Mouse (Mus musculus): ENCODE measurements around the gene Ppp1r1c. TPM values are rescaled to one million over a fixed set of nuclear protein-coding genes. Genes with fewer than 3 reads are reported as not detected.
A peak's percentile ranks its signal among the peaks of the same experiment; 100 is the strongest.
"Not testable (repeated sequence)": the region's sequence is repeated elsewhere in the genome, so short reads cannot be mapped to it uniquely, and the experiment has no call there.

The Ppp1r1c gene
- polyA plus RNA-seq, 1 experiment from 2014 or later: 0.25 TPM

DNA sequence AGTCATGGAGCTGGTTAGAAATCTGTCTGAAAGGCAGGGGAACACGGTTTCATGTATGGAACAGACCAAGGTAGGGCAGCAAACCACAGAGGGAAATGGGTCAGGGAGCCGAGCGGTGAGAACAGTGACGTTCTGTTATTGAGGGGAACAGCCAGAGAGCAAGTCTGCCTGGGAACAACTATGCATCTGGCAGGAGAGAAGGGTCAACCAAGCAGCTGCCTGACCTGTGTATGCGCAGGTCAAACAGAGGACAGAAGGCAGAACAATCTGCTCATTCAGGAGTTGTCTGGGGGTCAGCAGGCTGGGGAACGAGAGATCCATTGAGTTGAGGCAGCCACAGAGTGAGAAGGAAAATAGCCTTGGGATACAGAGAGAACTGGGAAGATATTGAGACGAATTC is 91.0 kb downstream of the Ppp1r1c start:
- H3K9me3 ChIP-seq (ENCODE audit: control insufficient read depth, low read length): no peaks in the 10 kb centered on the region
- H3K4me1 ChIP-seq (replicated peaks; ENCODE audit: control insufficient read depth, insufficient read depth, low read length): no peaks in the 10 kb centered on the region
- H3K27ac ChIP-seq (ENCODE audit: low read length): no peak overlapping the region
- WGBS: 35% methylated on average over 7 of the region's 7 CpGs
- no peak overlapping the region for H3K4me2 ChIP-seq (ENCODE audit: low read depth, low read length)
- H3K36me3 ChIP-seq (ENCODE audit: control insufficient read depth, insufficient read depth, low read length): no peaks in the 10 kb centered on the region
- no peaks in the 10 kb centered on the region for H3K27me3 ChIP-seq (ENCODE audit: control insufficient read depth, insufficient read depth, low read depth, low read length)
- H3K9ac ChIP-seq (ENCODE audit: low read length): no peak overlapping the region
- no peak overlapping the region for H3K4me3 ChIP-seq (ENCODE audit: low read length)
- ATAC-seq (ENCODE audit: low read depth): no peak

DNA sequence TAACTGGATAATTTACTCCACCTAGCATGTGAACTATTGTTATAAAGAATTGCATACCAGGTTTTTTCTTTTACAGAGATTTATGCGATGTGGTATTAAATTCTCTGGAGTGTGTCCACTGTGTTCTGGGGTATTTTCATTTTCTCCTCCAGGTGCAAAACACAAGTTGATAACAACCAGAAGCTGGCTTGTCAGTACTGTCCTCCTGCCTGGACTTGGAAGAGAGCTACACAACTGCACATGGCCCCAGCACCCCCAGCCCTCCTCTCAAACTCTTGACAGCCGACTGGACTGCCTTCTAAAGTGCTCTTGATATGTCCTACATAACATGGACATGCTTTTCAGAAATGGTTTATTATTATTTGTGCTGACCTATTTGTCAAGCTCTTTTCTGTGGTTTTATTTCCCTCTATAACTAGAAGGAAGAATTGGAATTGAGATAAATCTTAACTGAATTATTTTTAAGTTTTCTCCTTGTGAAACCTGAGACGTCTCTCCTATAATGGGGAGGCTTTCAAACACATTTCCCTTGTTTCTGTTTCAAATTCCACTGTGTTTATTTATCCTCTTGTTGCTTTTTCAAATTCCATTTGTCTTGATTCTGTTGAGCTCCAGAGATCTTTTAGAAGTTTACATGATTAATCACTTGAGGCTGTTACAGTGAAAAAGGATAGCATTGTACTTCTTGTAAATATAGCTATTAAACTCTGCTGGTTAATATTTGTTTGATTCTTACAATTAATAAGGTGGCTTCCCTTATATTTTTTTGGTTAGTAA is 108.3 kb downstream of the Ppp1r1c start:
- Histone ChIP-seq H3K36me3 (ENCODE audit: control insufficient read depth, insufficient read depth, low read length) (no peaks in the 10 kb centered on the region), H3K4me2 (ENCODE audit: low read depth, low read length) (no peak overlapping the region), H3K4me3 (ENCODE audit: low read length) (no peak overlapping the region), H3K9ac (ENCODE audit: low read length) (no peak overlapping the region), H3K27me3 (ENCODE audit: control insufficient read depth, insufficient read depth, low read depth, low read length) (no peaks in the 10 kb centered on the region), H3K4me1 (replicated peaks; ENCODE audit: control insufficient read depth, insufficient read depth, low read length) (no peaks in the 10 kb centered on the region), H3K27ac (ENCODE audit: low read length) (no peak overlapping the region), H3K9me3 (ENCODE audit: control insufficient read depth, low read length) (no peaks in the 10 kb centered on the region)
- WGBS: 38% methylated on average over 3 of the region's 3 CpGs
- no peak for ATAC-seq (ENCODE audit: low read depth)

DNA sequence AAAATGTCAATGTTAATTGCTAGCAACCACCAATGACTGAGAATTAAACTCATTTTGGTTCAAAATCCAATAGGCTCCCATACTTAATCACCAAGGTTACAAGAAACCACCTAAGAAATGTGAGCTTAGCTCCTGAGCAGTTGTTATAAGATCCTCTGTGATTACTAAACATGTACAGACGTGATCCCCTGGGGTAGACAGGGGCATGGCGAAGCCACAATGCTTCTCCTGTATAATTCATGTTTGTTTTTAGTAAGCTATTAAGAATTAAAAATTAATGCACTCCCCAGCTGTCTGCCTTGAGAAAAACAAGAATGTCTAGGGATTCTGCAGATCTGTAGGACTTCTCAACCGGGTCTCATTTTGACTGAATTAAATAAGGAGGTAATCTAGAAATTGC is 112.0 kb downstream of the Ppp1r1c start:
- ATAC-seq (ENCODE audit: low read depth): no peak
- Histone ChIP-seq H3K36me3 (ENCODE audit: control insufficient read depth, insufficient read depth, low read length) (no peaks in the 10 kb centered on the region), H3K27ac (ENCODE audit: low read length) (no peak overlapping the region), H3K4me1 (replicated peaks; ENCODE audit: control insufficient read depth, insufficient read depth, low read length) (no peaks in the 10 kb centered on the region), H3K27me3 (ENCODE audit: control insufficient read depth, insufficient read depth, low read depth, low read length) (no peaks in the 10 kb centered on the region), H3K9ac (ENCODE audit: low read length) (no peak overlapping the region), H3K4me3 (ENCODE audit: low read length) (no peak overlapping the region), H3K9me3 (ENCODE audit: control insufficient read depth, low read length) (no peaks in the 10 kb centered on the region), H3K4me2 (ENCODE audit: low read depth, low read length) (no peak overlapping the region)
- 82% methylated on average over 3 of the region's 3 CpGs for WGBS

GRCm38 (mm10) chr2:79825853-79826252 is 118.3 kb downstream of the Ppp1r1c start:
- no peak for ATAC-seq (ENCODE audit: low read depth)
- Histone ChIP-seq H3K4me3 (ENCODE audit: low read length) (no peak overlapping the region), H3K9me3 (ENCODE audit: control insufficient read depth, low read length) (no peaks in the 10 kb centered on the region), H3K36me3 (ENCODE audit: control insufficient read depth, insufficient read depth, low read length) (no peaks in the 10 kb centered on the region), H3K9ac (ENCODE audit: low read length) (no peak overlapping the region), H3K4me2 (ENCODE audit: low read depth, low read length) (no peak overlapping the region), H3K27me3 (ENCODE audit: control insufficient read depth, insufficient read depth, low read depth, low read length) (no peaks in the 10 kb centered on the region), H3K27ac (ENCODE audit: low read length) (no peak overlapping the region), H3K4me1 (replicated peaks; ENCODE audit: control insufficient read depth, insufficient read depth, low read length) (no peaks in the 10 kb centered on the region)
- 55% methylated on average over 4 of the region's 4 CpGs for WGBS

- no peak overlapping the region for H3K4me3 ChIP-seq (ENCODE audit: low read length)
- 0 out of 2 replicates have a peak, but pooled peaks cover 3% of the 10 kb centered on the region for H3K4me1 ChIP-seq (replicated peaks; ENCODE audit: control insufficient read depth, insufficient read depth, low read length)
- 41% methylated on average over 6 of the region's 6 CpGs for WGBS
- no peak overlapping the region for H3K27ac ChIP-seq (ENCODE audit: low read length)
- no peaks in the 10 kb centered on the region for H3K27me3 ChIP-seq (ENCODE audit: control insufficient read depth, insufficient read depth, low read depth, low read length)
- H3K9ac ChIP-seq (ENCODE audit: low read length): no peak overlapping the region
- H3K9me3 ChIP-seq (ENCODE audit: control insufficient read depth, low read length): no peaks in the 10 kb centered on the region
- 0 out of 2 replicates have a peak, but pooled peaks have one; percentile 26 for ATAC-seq (ENCODE audit: low read depth)
- no peak overlapping the region for H3K4me2 ChIP-seq (ENCODE audit: low read depth, low read length)
- no peaks in the 10 kb centered on the region for H3K36me3 ChIP-seq (ENCODE audit: control insufficient read depth, insufficient read depth, low read length)
Observed at GRCm38 (mm10) chr2:79839090-79839489, 131.5 kb downstream of the Ppp1r1c start.

GRCm38 (mm10) chr2:79839513-79839912 is 131.9 kb downstream of the Ppp1r1c start:
- Histone ChIP-seq H3K4me3 (ENCODE audit: low read length) (no peak overlapping the region), H3K4me1 (replicated peaks; ENCODE audit: control insufficient read depth, insufficient read depth, low read length) (0 out of 2 replicates have a peak, but pooled peaks cover 3% of the 10 kb centered on the region), H3K27me3 (ENCODE audit: control insufficient read depth, insufficient read depth, low read depth, low read length) (no peaks in the 10 kb centered on the region), H3K27ac (ENCODE audit: low read length) (no peak overlapping the region), H3K9ac (ENCODE audit: low read length) (no peak overlapping the region), H3K9me3 (ENCODE audit: control insufficient read depth, low read length) (no peaks in the 10 kb centered on the region), H3K36me3 (ENCODE audit: control insufficient read depth, insufficient read depth, low read length) (no peaks in the 10 kb centered on the region), H3K4me2 (ENCODE audit: low read depth, low read length) (no peak overlapping the region)
- peak; percentile 62 for ATAC-seq (ENCODE audit: low read depth)
- WGBS: 18% methylated on average over 5 of the region's 5 CpGs

GRCm38 (mm10) chr2:79847396-79847795 is 139.8 kb downstream of the Ppp1r1c start:
- ATAC-seq (ENCODE audit: low read depth): not testable (repeated sequence)
- WGBS: 82% methylated on average over 13 of the region's 13 CpGs

DNA sequence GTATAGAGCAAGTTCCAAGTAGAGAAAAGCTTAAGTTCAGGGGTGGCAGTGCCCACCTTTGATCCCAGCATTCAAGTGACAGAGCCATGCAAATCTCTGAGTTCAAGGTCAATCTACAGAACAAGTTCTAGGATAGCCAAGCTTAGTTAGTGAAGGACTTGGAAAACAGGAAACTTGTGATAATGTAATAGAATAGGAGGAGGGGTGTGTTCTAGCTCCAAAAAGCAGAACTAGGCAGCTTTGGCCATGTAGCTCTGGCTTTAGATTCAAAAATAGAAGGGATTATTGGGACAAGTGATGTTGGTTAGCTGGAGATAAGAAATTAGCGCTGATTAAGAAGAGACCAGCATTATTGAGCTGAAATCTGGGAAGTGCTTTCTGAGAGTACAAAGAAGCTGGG is 149.3 kb downstream of the Ppp1r1c start:
- 92% methylated on average over 1 of the region's 1 CpGs for WGBS
- Histone ChIP-seq H3K27me3 (ENCODE audit: control insufficient read depth, insufficient read depth, low read depth, low read length) (no peaks in the 10 kb centered on the region), H3K4me1 (replicated peaks; ENCODE audit: control insufficient read depth, insufficient read depth, low read length) (no peaks in the 10 kb centered on the region), H3K4me3 (ENCODE audit: low read length) (no peak overlapping the region), H3K9me3 (ENCODE audit: control insufficient read depth, low read length) (no peaks in the 10 kb centered on the region), H3K36me3 (ENCODE audit: control insufficient read depth, insufficient read depth, low read length) (no peaks in the 10 kb centered on the region), H3K9ac (ENCODE audit: low read length) (no peak overlapping the region), H3K4me2 (ENCODE audit: low read depth, low read length) (no peak overlapping the region), H3K27ac (ENCODE audit: low read length) (no peak overlapping the region)
- no peak for ATAC-seq (ENCODE audit: low read depth)

More at GRCm38 (mm10) chr2:79847396-79847795, 139.8 kb downstream of the Ppp1r1c start:
- not testable (repeated sequence) for H3K27ac ChIP-seq (ENCODE audit: low read length); H3K9ac ChIP-seq (ENCODE audit: low read length); H3K4me2 ChIP-seq (ENCODE audit: low read depth, low read length); H3K4me1 ChIP-seq (replicated peaks; ENCODE audit: control insufficient read depth, insufficient read depth, low read length); H3K36me3 ChIP-seq (ENCODE audit: control insufficient read depth, insufficient read depth, low read length); H3K9me3 ChIP-seq (ENCODE audit: control insufficient read depth, low read length); H3K27me3 ChIP-seq (ENCODE audit: control insufficient read depth, insufficient read depth, low read depth, low read length); H3K4me3 ChIP-seq (ENCODE audit: low read length)

DNA sequence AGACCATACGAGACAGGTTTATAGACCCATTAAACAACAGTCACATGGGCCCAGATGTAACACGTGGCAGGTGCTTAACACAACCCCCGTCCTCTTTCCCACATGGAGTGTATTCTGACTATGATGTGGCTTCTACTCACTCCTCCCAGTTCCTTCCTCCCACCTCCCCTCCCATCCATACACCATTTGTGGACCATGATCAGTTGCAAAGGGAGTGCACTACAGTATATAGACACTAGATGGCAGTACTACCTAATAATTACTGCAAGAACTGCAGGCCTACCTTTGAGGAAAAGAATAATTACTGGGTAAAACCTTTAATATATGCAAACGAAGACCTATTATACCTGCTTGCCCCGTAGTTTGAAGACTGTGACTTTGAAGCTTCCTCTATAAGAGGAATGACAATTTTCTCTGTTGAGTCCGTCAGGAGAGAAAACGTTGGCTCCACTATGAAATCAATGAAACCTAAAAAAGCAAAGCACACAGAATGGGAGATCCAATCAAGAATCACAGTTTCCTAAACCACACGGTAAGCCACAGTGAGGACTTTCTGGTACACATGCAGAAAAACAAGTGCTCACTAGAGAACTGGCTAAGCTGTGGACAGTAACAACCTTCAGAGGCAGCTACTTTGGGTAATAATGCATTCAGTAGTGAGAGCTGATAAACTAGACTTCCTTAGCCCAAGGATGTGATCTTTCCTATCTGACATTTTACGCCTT is 157.9 kb downstream of the Ppp1r1c start:
- ATAC-seq (ENCODE audit: low read depth): peak; percentile 74
- Histone ChIP-seq H3K4me1 (replicated peaks; ENCODE audit: control insufficient read depth, insufficient read depth, low read length) (no peaks in the 10 kb centered on the region), H3K36me3 (ENCODE audit: control insufficient read depth, insufficient read depth, low read length) (no peaks in the 10 kb centered on the region), H3K4me2 (ENCODE audit: low read depth, low read length) (no peak overlapping the region), H3K9me3 (ENCODE audit: control insufficient read depth, low read length) (no peaks in the 10 kb centered on the region), H3K4me3 (ENCODE audit: low read length) (no peak overlapping the region), H3K27me3 (ENCODE audit: control insufficient read depth, insufficient read depth, low read depth, low read length) (no peaks in the 10 kb centered on the region), H3K9ac (ENCODE audit: low read length) (no peak overlapping the region), H3K27ac (ENCODE audit: low read length) (no peak overlapping the region)
- WGBS: 40% methylated on average over 9 of the region's 9 CpGs
